17 mouse cellular contexts compared by ENCODE assay signal in genomic region chr6:29195146-29195545, GRCm38 (mm10). TPM values are rescaled to one million over a fixed set of nuclear protein-coding genes. Genes with fewer than 3 reads are reported as not detected.
DNase-seq lines count a peak whose midpoint lies in the region; ATAC-seq and TF ChIP-seq lines count a peak whose summit lies in the region.
"Had no signal": no experiment of that assay in that cellular context is flagged by ENCODE, and none has a peak within 500 bp of the region (broad histone marks: within the 10 kb centered on the region; RNA-seq: fewer than 3 reads in every experiment).

No protein-coding gene starts in this region.

- TF ChIP-seq CTCF in lung, adult 2 months (IDR thresholded peaks at IDR 0.05; ENCODE audit: insufficient read depth, low read length) = no peak

- H3K4me3 ChIP-seq in heart, embryonic 11.5 days (ENCODE audit: low read depth, low read length) = no peak overlapping the region
- H3K4me3 ChIP-seq in lung, adult 2 months (replicated peaks; ENCODE audit: extremely low read depth, low read depth, low read length) = no peak overlapping the region
- H3K4me3 ChIP-seq: forebrain, embryonic 13.5 days; limb, embryonic 13.5 days; neural tube, embryonic 12.5 days had no signal

- no peak for TF ChIP-seq POLR2A in lung, adult 2 months (IDR thresholded peaks at IDR 0.05; ENCODE audit: borderline replicate concordance, extremely low read depth, low read depth, low read length)

- H3K9me3 ChIP-seq in heart, embryonic 11.5 days (replicated peaks; ENCODE audit: control insufficient read depth, low read length) = no peaks in the 10 kb centered on the region
- H3K9me3 ChIP-seq: forebrain, embryonic 13.5 days; limb, embryonic 13.5 days; neural tube, embryonic 12.5 days had no signal

- H3K36me3 ChIP-seq in heart, embryonic 11.5 days (ENCODE audit: control insufficient read depth, insufficient read depth, low read length) = no peaks in the 10 kb centered on the region
- H3K36me3 ChIP-seq: limb, embryonic 13.5 days; neural tube, embryonic 12.5 days had no signal

- intact Hi-C loops in heart, postnatal 25 days (cut with DNase I) = no loop called here

- H3K27me3 ChIP-seq in heart, embryonic 11.5 days (ENCODE audit: control insufficient read depth, insufficient read depth, low read length) = peaks cover 12% of the 10 kb centered on the region
- H3K27me3 ChIP-seq: neural tube, embryonic 12.5 days had no signal

- no peak overlapping the region for H3K9ac ChIP-seq in heart, embryonic 11.5 days (ENCODE audit: low read depth, low read length)
- H3K9ac ChIP-seq: forebrain, embryonic 13.5 days had no signal

- H3K4me2 ChIP-seq in heart, embryonic 11.5 days = no peak overlapping the region
- H3K4me2 ChIP-seq: forebrain, embryonic 13.5 days; limb, embryonic 13.5 days; neural tube, embryonic 12.5 days had no signal

- no peak for ATAC-seq in heart, embryonic 11.5 days (replicated peaks; ENCODE audit: insufficient number of reproducible peaks, low FRiP score, low TSS enrichment)
- ATAC-seq: forebrain, embryonic 13.5 days; hindbrain, embryonic 16.5 days; midbrain, embryonic 16.5 days had no signal

- 78% methylated on average over 5 of the region's 5 CpGs for WGBS in heart, embryonic 11.5 days (ENCODE audit: insufficient replicate concordance)
- WGBS in lung, adult 2 months = 83% methylated on average over 5 of the region's 5 CpGs

- peaks cover 5% of the 10 kb centered on the region; the same call in 1 of the 2 replicates for H3K4me1 ChIP-seq in heart, embryonic 11.5 days (ENCODE audit: control insufficient read depth, insufficient read depth, low read length)
- 0 out of 2 replicates have a peak, but pooled peaks cover 6% of the 10 kb centered on the region for H3K4me1 ChIP-seq in lung, adult 2 months (ENCODE audit: control insufficient read depth, insufficient read depth, low read length)

- no peak for DNase-seq in heart, postnatal 25 days (ENCODE audit: low spot score)
- peak; percentile 1 for DNase-seq in lung, adult 2 months
- DNase-seq in lung, postnatal 25 days (ENCODE audit: low spot score) = no peak
- peak; percentile 7 to 33 for DNase-seq in spleen, postnatal 4 days (ENCODE audit: low spot score in 2 of 2)
- no peak for DNase-seq in spleen, postnatal 14 days (ENCODE audit: low spot score in 2 of 2)
- DNase-seq in natural killer cell, adult 2 months (ENCODE audit: low spot score in 2 of 2) = no peak
- DNase-seq: cerebellum, adult 11 months; cerebellum, postnatal 14 days; spleen, adult 18-20 months; thymus, postnatal 25 days had no signal

- peak overlapping the region; percentile 60; the same call in 1 of the 2 replicates for H3K27ac ChIP-seq in heart, embryonic 11.5 days (ENCODE audit: low read depth, low read length)
- H3K27ac ChIP-seq: forebrain, embryonic 13.5 days; limb, embryonic 13.5 days; neural tube, embryonic 12.5 days had no signal

RNA-seq across cellular contexts. Expression of gene Prrt4, which starts 15.8 kb away (rescaled TPM):
- 1.6 and 1.8 TPM in 2 replicates for polyA plus RNA-seq in heart, embryonic 11.5 days (2014; fragmentation: Nextera tagmentation; extraction: Ambion mirVana)
- total RNA-seq in heart, postnatal 25 days (2021) = 1 to 10 TPM; 3.1 to 3.6 TPM
- 10.8 and 12.2 TPM in 2 replicates for polyA plus RNA-seq in lung, adult 2 months (2012; rRNA removed)
- total RNA-seq: granulocyte monocyte progenitor cell, adult 5-6 weeks had no signal

RNA-seq across cellular contexts. Expression of gene Impdh1, which starts 21.0 kb away (rescaled TPM):
- 34.3 and 40.4 TPM in 2 replicates for polyA plus RNA-seq in heart, embryonic 11.5 days (2014; fragmentation: Nextera tagmentation; extraction: Ambion mirVana)
- total RNA-seq in heart, postnatal 25 days (2021) = 10 to 100 TPM; 22.7 to 23.0 TPM
- 214 and 217 TPM in 2 replicates for polyA plus RNA-seq in lung, adult 2 months (2012; rRNA removed)

RNA-seq across cellular contexts. Expression of gene Rbm28, which starts 30.3 kb away (rescaled TPM):
- 39.9 and 43.0 TPM in 2 replicates for polyA plus RNA-seq in heart, embryonic 11.5 days (2014; fragmentation: Nextera tagmentation; extraction: Ambion mirVana)
- total RNA-seq in heart, postnatal 25 days (2021) = 10 to 100 TPM; 18.3 to 18.4 TPM
- polyA plus RNA-seq in lung, adult 2 months (2012; rRNA removed) = 6.5 and 10.8 TPM in 2 replicates

Comparison
In these comparisons a context has a peak if more than half of its experiments do, and no peak if none do; other contexts are left out.
1. DNase-seq: peak in lung, adult 2 months (single experiment) and spleen, postnatal 4 days (2 of 2); none in heart, postnatal 25 days (single experiment), lung, postnatal 25 days (single experiment), spleen, postnatal 14 days (0 of 2) and natural killer cell, adult 2 months (0 of 2).